In the genomic region with DNA sequence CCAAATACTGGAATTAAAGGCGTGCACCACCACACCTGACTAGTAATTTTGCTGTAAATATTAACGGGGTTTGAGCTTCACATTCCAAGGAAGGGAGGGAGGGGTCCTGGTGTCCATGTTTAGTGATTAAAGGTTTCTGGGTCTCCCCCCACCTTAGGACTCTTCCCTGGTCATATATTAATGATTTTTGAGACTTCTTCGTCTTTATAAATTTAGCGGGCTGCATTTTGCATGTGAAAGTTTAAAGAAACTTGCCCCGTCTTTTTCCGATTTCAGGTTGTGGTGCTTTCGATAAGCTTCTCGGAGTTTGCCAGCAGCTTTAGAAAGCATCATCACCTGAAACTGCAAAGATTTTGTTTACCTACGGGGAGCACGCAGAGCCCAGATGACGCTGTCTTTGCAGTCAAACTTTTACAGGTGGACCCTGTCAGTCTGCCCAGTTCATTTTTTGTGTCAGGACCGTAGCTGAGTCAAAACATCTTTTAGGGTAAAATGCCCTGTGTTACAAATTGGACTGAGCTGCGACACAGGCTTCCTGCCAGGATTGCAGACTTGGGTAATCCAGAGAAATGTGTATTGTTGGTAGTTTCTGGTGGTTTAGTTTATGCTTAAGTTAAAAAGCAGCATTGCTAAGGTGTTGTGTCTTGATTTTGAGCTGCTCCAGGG, we compare ENCODE assay signal across 8 mouse cellular contexts. TPM values are rescaled to one million over a fixed set of nuclear protein-coding genes. Genes with fewer than 3 reads are reported as not detected.
A peak's percentile ranks its signal among the peaks of the same experiment; 100 is the strongest.
DNase-seq lines count a peak whose midpoint lies in the region; ATAC-seq and TF ChIP-seq lines count a peak whose summit lies in the region.

No protein-coding gene starts in this region.

- H3K9ac ChIP-seq in lung, embryonic 14.5 days = peak overlapping the region; percentile 42; the same call in 1 of the 2 replicates
- H3K9ac ChIP-seq in hindbrain, postnatal 0 days (replicated peaks; ENCODE audit: low read length) = peak overlapping the region; percentile 44

- 0 out of 2 replicates have a peak, but pooled peaks cover 8% of the 10 kb centered on the region for H3K4me1 ChIP-seq in lung, embryonic 14.5 days (ENCODE audit: insufficient read depth)
- peaks cover 18% of the 10 kb centered on the region for H3K4me1 ChIP-seq in hindbrain, postnatal 0 days (ENCODE audit: insufficient read depth, low read length)

- H3K27me3 ChIP-seq in lung, embryonic 14.5 days (ENCODE audit: insufficient read depth, low read length) = no peaks in the 10 kb centered on the region
- no peaks in the 10 kb centered on the region for H3K27me3 ChIP-seq in hindbrain, postnatal 0 days (ENCODE audit: insufficient read depth, low read length)

- no peaks in the 10 kb centered on the region for H3K9me3 ChIP-seq in lung, embryonic 14.5 days (ENCODE audit: low read depth, low read length)
- no peaks in the 10 kb centered on the region for H3K9me3 ChIP-seq in hindbrain, postnatal 0 days (ENCODE audit: low read length)

- peak overlapping the region; percentile 85 for H3K4me2 ChIP-seq in lung, embryonic 14.5 days
- peak overlapping the region; percentile 83 for H3K4me2 ChIP-seq in hindbrain, postnatal 0 days (ENCODE audit: low read depth, low read length)

- TF ChIP-seq CTCF in lung, embryonic 14.5 days (IDR thresholded peaks at IDR 0.05; ENCODE audit: low read depth) = no peak
- TF ChIP-seq CTCF in hindbrain, postnatal 0 days (IDR thresholded peaks at IDR 0.05; ENCODE audit: low read depth) = no peak

- peak overlapping the region; percentile 97 for H3K4me3 ChIP-seq in lung, embryonic 14.5 days (ENCODE audit: low read depth, low read length)
- H3K4me3 ChIP-seq in hindbrain, postnatal 0 days (ENCODE audit: low read length) = peak overlapping the region; percentile 45

- WGBS in lung, embryonic 14.5 days = 55% methylated on average over 13 of the region's 13 CpGs
- WGBS in hindbrain, postnatal 0 days = 49% methylated on average over 13 of the region's 13 CpGs

- peak; percentile 41 for DNase-seq in lung, embryonic 14.5 days
- no peak for DNase-seq in lung, adult 18-20 months
- peak; percentile 65 for DNase-seq in cerebellum, adult 9-11 months
- DNase-seq in hindbrain, postnatal 0 days (ENCODE audit: low spot score) = no peak
- peak; percentile 34 to 43 for DNase-seq in lung, postnatal 4 days
- DNase-seq in right cerebral cortex, postnatal 4 days = no peak
- no peak for DNase-seq in layer of hippocampus, adult 9-10 months (ENCODE audit: low spot score)
- no peak for DNase-seq in layer of hippocampus, postnatal 10 days (ENCODE audit: low spot score in 2 of 2)

- H3K27ac ChIP-seq in lung, embryonic 14.5 days (ENCODE audit: low read depth) = peak overlapping the region; percentile 10; the same call in 1 of the 2 replicates
- no peak overlapping the region for H3K27ac ChIP-seq in hindbrain, postnatal 0 days

- H3K36me3 ChIP-seq in lung, embryonic 14.5 days (ENCODE audit: insufficient read depth) = peaks cover 56% of the 10 kb centered on the region
- H3K36me3 ChIP-seq in hindbrain, postnatal 0 days (ENCODE audit: insufficient read depth, low read length) = no peaks in the 10 kb centered on the region

- ATAC-seq in lung, embryonic 14.5 days (ENCODE audit: insufficient read depth) = no peak
- ATAC-seq in hindbrain, postnatal 0 days = no peak

RNA-seq across cellular contexts. Expression of a gene that starts 5.3 kb away (rescaled TPM):
- 67.4 and 67.5 TPM in 2 replicates for polyA plus RNA-seq in lung, embryonic 14.5 days (2014; fragmentation: Nextera tagmentation; extraction: Ambion mirVana)
- total RNA-seq in hindbrain, postnatal 0 days (2014; rRNA removed) = 18.7 and 18.9 TPM in 2 replicates
- 28.6 and 29.7 TPM in 2 replicates for polyA plus RNA-seq in hindbrain, postnatal 0 days (2015; fragmentation: Nextera tagmentation; extraction: Ambion mirVana)
- total RNA-seq in layer of hippocampus, postnatal 10 days (2021) = 10 to 100 TPM; 38.1 to 44.5 TPM

Comparison
In these comparisons a context has a peak if more than half of its experiments do, and no peak if none do; other contexts are left out.
1. DNase-seq: peak in lung, embryonic 14.5 days (single experiment), cerebellum, adult 9-11 months (single experiment) and lung, postnatal 4 days (2 of 2); none in lung, adult 18-20 months (0 of 2), hindbrain, postnatal 0 days (single experiment), right cerebral cortex, postnatal 4 days (single experiment), layer of hippocampus, adult 9-10 months (single experiment) and layer of hippocampus, postnatal 10 days (0 of 2).